Mouse (Mus musculus) MEL (cell line): ENCODE data around the gene Tbc1d17. TPM values are rescaled to one million over a fixed set of nuclear protein-coding genes. Genes with fewer than 3 reads are reported as not detected.

ENCODE experiments used
- DNase-seq: peaks from one replicate; pipeline ENCODE4 v3.0.0; 2011; ENCODE audit warnings: low read depth, low spot score
- H3K27ac ChIP-seq: 2 replicates; pipeline ENCODE4 v1.5.1; 2012; ENCODE audit warnings: low read depth, mild to moderate bottlenecking, control low read depth, low read length, moderate library complexity; ENCODE audit not compliant: control insufficient read depth
- H3K27me3 ChIP-seq, 2 experiments: fragments of 150-350 bp in 1 of 2; sonication (generic) in 1 of 2; 2 replicates each; pipeline ENCODE4 v1.6.1; 2012; ENCODE audit warnings: low read length in 2 of 2, mild to moderate bottlenecking in 2 of 2, improper control_type of control experiment in 1 of 2, moderate library complexity in 1 of 2; ENCODE audit not compliant: insufficient read depth in 2 of 2, control insufficient read depth in 1 of 2
- H3K36me3 ChIP-seq, 2 experiments: 2 replicates each; pipeline ENCODE4 v1.6.1; 2012 to 2014; ENCODE audit warnings: low read length in 2 of 2, improper control_type of control experiment in 1 of 2, inconsistent platforms in 1 of 2, mild to moderate bottlenecking in 1 of 2; ENCODE audit not compliant: insufficient read depth in 2 of 2, control insufficient read depth in 1 of 2
- H3K4me1 ChIP-seq, 2 experiments: fragments of 150-350 bp in 1 of 2; sonication (generic) in 1 of 2; 2 replicates each; pipeline ENCODE4 v1.6.1; 2012; ENCODE audit warnings: low read length in 2 of 2, improper control_type of control experiment in 1 of 2, mild to moderate bottlenecking in 1 of 2; ENCODE audit not compliant: insufficient read depth in 2 of 2, control insufficient read depth in 1 of 2
- H3K4me3 ChIP-seq, 2 experiments: fragments of 150-350 bp in 1 of 2; sonication (generic) in 1 of 2; 2 replicates each; pipeline ENCODE4 v1.5.1; 2012; ENCODE audit warnings: low read depth in 2 of 2, low read length in 2 of 2, mild to moderate bottlenecking in 2 of 2, moderate library complexity in 2 of 2, control low read depth in 1 of 2, improper control_type of control experiment in 1 of 2; ENCODE audit not compliant: control insufficient read depth in 1 of 2, insufficient read depth in 1 of 2
- H3K79me2 ChIP-seq: 2 replicates; pipeline ENCODE4 v1.6.1; 2012; ENCODE audit warnings: mild to moderate bottlenecking, low read length, moderate library complexity; ENCODE audit not compliant: control insufficient read depth, poor library complexity, insufficient read depth
- H3K9ac ChIP-seq: 2 replicates; pipeline ENCODE4 v1.6.1; 2012; ENCODE audit warnings: low read depth, mild to moderate bottlenecking, control low read depth, low read length, moderate library complexity; ENCODE audit not compliant: control insufficient read depth, poor library complexity, severe bottlenecking
- H3K9me3 ChIP-seq: fragments of 150-350 bp; sonication (generic); replicated peaks from 2 replicates; pipeline ENCODE4 v1.6.1; 2012; ENCODE audit warnings: mild to moderate bottlenecking, low read length, improper control_type of control experiment, moderate library complexity; ENCODE audit not compliant: insufficient read depth
- CHD1 ChIP-seq: IDR thresholded peaks from 2 replicates; pipeline ENCODE4 v1.6.1; 2012; ENCODE audit warnings: low read depth, mild to moderate bottlenecking, inconsistent platforms, low read length, improper control_type of control experiment
- CHD2 ChIP-seq: IDR thresholded peaks from 2 replicates; pipeline ENCODE4 v1.6.1; 2011; ENCODE audit warnings: low read length, improper control_type of control experiment
- CTCF ChIP-seq, 3 experiments: IDR thresholded peaks in 2 of 3; conservative IDR thresholded peaks in 1 of 3; 2 replicates each; pipeline ENCODE4 v1.5.1; 2011 to 2012; ENCODE audit warnings: low read length in 3 of 3, low read depth in 2 of 3, mild to moderate bottlenecking in 2 of 3, improper control_type of control experiment in 1 of 3, inconsistent platforms in 1 of 3, mixed read lengths in 1 of 3, moderate library complexity in 1 of 3; ENCODE audit not compliant: control insufficient read depth in 1 of 3, insufficient read depth in 1 of 3, poor library complexity in 1 of 3, severe bottlenecking in 1 of 3
- ELF1 ChIP-seq: IDR thresholded peaks from 2 replicates; pipeline ENCODE4 v1.6.1; 2014; ENCODE audit warnings: low read depth, mild to moderate bottlenecking, inconsistent platforms, low read length, improper control_type of control experiment, moderate library complexity
- ETS1 ChIP-seq: IDR thresholded peaks from 2 replicates; pipeline ENCODE4 v1.6.1; 2012; ENCODE audit warnings: low read depth, mild to moderate bottlenecking, inconsistent platforms, low read length, improper control_type of control experiment, moderate library complexity
- JUND ChIP-seq: IDR thresholded peaks from 2 replicates; pipeline ENCODE4 v1.6.1; 2011; ENCODE audit warnings: low read depth, mild to moderate bottlenecking, improper control_type of control experiment, low read length
- KAT2A ChIP-seq: conservative IDR thresholded peaks from 2 replicates; pipeline ENCODE4 v1.6.1; 2012; ENCODE audit warnings: low read depth, low read length, improper control_type of control experiment, inconsistent platforms
- MAFK ChIP-seq: IDR thresholded peaks from 2 replicates; pipeline ENCODE4 v1.6.1; 2011; ENCODE audit warnings: low read depth, mild to moderate bottlenecking, low read length, improper control_type of control experiment, borderline replicate concordance
- MEF2A ChIP-seq: IDR thresholded peaks from 2 replicates; pipeline ENCODE4 v1.6.1; 2014; ENCODE audit warnings: low read depth, mild to moderate bottlenecking, inconsistent platforms, low read length, improper control_type of control experiment; ENCODE audit not compliant: poor library complexity, insufficient replicate concordance, severe bottlenecking; ENCODE audit errors: extremely low read depth
- MXI1 ChIP-seq: IDR thresholded peaks from 2 replicates; pipeline ENCODE4 v1.6.1; 2011; ENCODE audit warnings: mild to moderate bottlenecking, low read depth, low read length, improper control_type of control experiment
- NELFE ChIP-seq: IDR thresholded peaks from 2 replicates; pipeline ENCODE4 v1.6.1; 2011; ENCODE audit warnings: low read depth, low read length, improper control_type of control experiment
- POLR2AphosphoS2 ChIP-seq: IDR thresholded peaks from 2 replicates; pipeline ENCODE4 v1.6.1; 2011; ENCODE audit warnings: low read length, improper control_type of control experiment
- RCOR1 ChIP-seq: IDR thresholded peaks from 2 replicates; pipeline ENCODE4 v1.6.1; 2012; ENCODE audit warnings: low read depth, mild to moderate bottlenecking, inconsistent platforms, low read length, improper control_type of control experiment
- TAL1 ChIP-seq: IDR thresholded peaks from 2 replicates; pipeline ENCODE4 v1.6.1; 2012; ENCODE audit warnings: mild to moderate bottlenecking, inconsistent platforms, low read length, moderate library complexity, mixed read lengths
- TBP ChIP-seq: IDR thresholded peaks from 2 replicates; pipeline ENCODE4 v1.8.0; 2011; ENCODE audit warnings: low read depth, low read length, improper control_type of control experiment
- UBTF ChIP-seq: IDR thresholded peaks from 2 replicates; pipeline ENCODE4 v1.6.1; 2012; ENCODE audit warnings: low read depth, mild to moderate bottlenecking, inconsistent platforms, low read length, improper control_type of control experiment, moderate library complexity, borderline replicate concordance; ENCODE audit not compliant: insufficient read depth
- USF1 ChIP-seq: IDR thresholded peaks from 2 replicates; pipeline ENCODE4 v1.6.1; 2014; ENCODE audit warnings: low read depth, mild to moderate bottlenecking, inconsistent platforms, low read length, improper control_type of control experiment, moderate library complexity
- USF2 ChIP-seq, 2 experiments: IDR thresholded peaks; 2 replicates each; pipeline ENCODE4 v1.6.1; 2011 to 2012; ENCODE audit warnings: improper control_type of control experiment in 2 of 2, low read length in 2 of 2, borderline replicate concordance in 1 of 2, inconsistent platforms in 1 of 2, low read depth in 1 of 2, mild to moderate bottlenecking in 1 of 2; ENCODE audit not compliant: insufficient read depth in 1 of 2
- ZKSCAN1 ChIP-seq: IDR thresholded peaks from 2 replicates; pipeline ENCODE4 v1.6.1; 2012; ENCODE audit warnings: low read depth, mild to moderate bottlenecking, inconsistent platforms, low read length, improper control_type of control experiment, moderate library complexity
- ZMIZ1 ChIP-seq: IDR thresholded peaks from 2 replicates; pipeline ENCODE4 v1.6.1; 2012; ENCODE audit warnings: low read depth, mild to moderate bottlenecking, inconsistent platforms, low read length, improper control_type of control experiment, moderate library complexity
- ZNF384 ChIP-seq: IDR thresholded peaks from 2 replicates; pipeline ENCODE4 v1.6.1; 2012; ENCODE audit warnings: low read depth, mild to moderate bottlenecking, inconsistent platforms, low read length, improper control_type of control experiment
- polyA plus RNA-seq, 2 experiments: library from polyadenylated mRNA; stranded (reverse) in 1 of 2; unstranded in 1 of 2; fragments of >175 nt in 1 of 2; fragments of >200 nt in 1 of 2; gene quantifications; 2 replicates each; pipeline versions ENCODE4 v1.2.1 to v1.2.4; 2012; ENCODE audit warnings: low replicate concordance in 2 of 2, low read depth in 1 of 2; ENCODE audit not compliant: insufficient read length in 2 of 2, insufficient read depth in 1 of 2, missing spikeins in 1 of 2
- total RNA-seq: library from RNA; depleted of rRNA; stranded (reverse); fragments of 300-350 nt; gene quantifications from 2 replicates; pipeline ENCODE4 v1.2.3, GENCODE M21; 2012

The Tbc1d17 gene
- total and polyA plus RNA-seq, 3 experiments, result 16.7 to 29.5 TPM; not detected in 1

GRCm38 (mm10) chr7:44824872-44825271, 24.0 kb downstream of the Tbc1d17 start (continued):
- no peak for TF ChIP-seq ETS1
- no peak for TF ChIP-seq ZMIZ1

GRCm38 (mm10) chr7:44823409-44823808, 25.5 kb downstream of the Tbc1d17 start:
- Histone ChIP-seq H3K4me3 (no peak overlapping the region), H3K9me3 (no peaks in the 10 kb centered on the region), H3K36me3 (peaks cover 34 to 51% of the 10 kb centered on the region in 2 experiments), H3K4me1 (peaks cover 36 to 44% of the 10 kb centered on the region in 2 experiments), H3K79me2 (peaks cover 98% of the 10 kb centered on the region), H3K27ac (no peak overlapping the region), H3K9ac (no peak overlapping the region), H3K27me3 (no peaks in the 10 kb centered on the region)
- TF ChIP-seq ZNF384, result no peak
- no peak for TF ChIP-seq MEF2A
- no peak for TF ChIP-seq RCOR1
- no peak for TF ChIP-seq CHD1
- no peak for DNase-seq

GRCm38 (mm10) chr7:44821666-44822448, 27.0 kb downstream of the Tbc1d17 start:
- no peak overlapping the region for H3K4me3 ChIP-seq
- TF ChIP-seq CTCF (IDR thresholded peaks at IDR 0.05 in 2 of 3, conservative IDR thresholded peaks at IDR 0.05 in 1 of 3; ENCODE audit: control insufficient read depth in 1 of 3, insufficient read depth in 1 of 3, low read depth in 2 of 3, low read length in 3 of 3, poor library complexity in 1 of 3, severe bottlenecking in 1 of 3) (peak in 1 of 3 experiments; percentile 35; a peak in 2 of 6 replicates), ETS1 (0 out of 2 replicates have a peak, but pooled peaks have one; percentile 2), TBP (no peak), TAL1 (no peak)
- H3K4me1 ChIP-seq, result peaks cover 39 to 51% of the 10 kb centered on the region in 2 experiments
- peak; percentile 39 for DNase-seq
- H3K27ac ChIP-seq, result no peak overlapping the region
- H3K9ac ChIP-seq, result no peak overlapping the region; the same call in 1 of the 2 replicates
- no peaks in the 10 kb centered on the region for H3K27me3 ChIP-seq
- no peaks in the 10 kb centered on the region for H3K9me3 ChIP-seq
- peaks cover 98% of the 10 kb centered on the region for H3K79me2 ChIP-seq
- H3K36me3 ChIP-seq, result peaks cover 30 to 57% of the 10 kb centered on the region in 2 experiments

GRCm38 (mm10) chr7:44820525-44820924, 28.4 kb downstream of the Tbc1d17 start:
- Histone ChIP-seq H3K36me3 (peaks cover 19 to 57% of the 10 kb centered on the region in 2 experiments), H3K4me1 (peaks cover 39 to 51% of the 10 kb centered on the region in 2 experiments), H3K27me3 (no peaks in the 10 kb centered on the region), H3K79me2 (peaks cover 92% of the 10 kb centered on the region), H3K4me3 (no peak overlapping the region), H3K27ac (no peak overlapping the region), H3K9me3 (no peaks in the 10 kb centered on the region), H3K9ac (peak overlapping the region; percentile 97)
- DNase-seq, result no peak
- no peak for TF ChIP-seq MXI1
- TF ChIP-seq CTCF (IDR thresholded peaks at IDR 0.05 in 2 of 3, conservative IDR thresholded peaks at IDR 0.05 in 1 of 3; ENCODE audit: control insufficient read depth in 1 of 3, insufficient read depth in 1 of 3, low read depth in 2 of 3, low read length in 3 of 3, poor library complexity in 1 of 3, severe bottlenecking in 1 of 3), result no peak
- TF ChIP-seq POLR2AphosphoS2, result no peak
- TF ChIP-seq USF1, result no peak
- no peak for TF ChIP-seq USF2 (IDR thresholded peaks at IDR 0.05; ENCODE audit: borderline replicate concordance in 1 of 2, insufficient read depth in 1 of 2, low read depth in 1 of 2, low read length in 2 of 2)
- TF ChIP-seq NELFE, result no peak
- no peak for TF ChIP-seq ELF1
- no peak for TF ChIP-seq KAT2A
- TF ChIP-seq MAFK, result no peak
- no peak for TF ChIP-seq TBP
- TF ChIP-seq ZMIZ1, result no peak
- TF ChIP-seq ETS1, result no peak
- TF ChIP-seq ZKSCAN1, result no peak
- no peak for TF ChIP-seq JUND
- no peak for TF ChIP-seq CHD2
- TF ChIP-seq UBTF, result no peak
